Mouse (Mus musculus): ENCODE data around the gene Def6. TPM values are rescaled to one million over a fixed set of nuclear protein-coding genes. Genes with fewer than 3 reads are reported as not detected.

Def6 gene
- polyA plus RNA-seq, 1 experiment from 2014 or later, result 3.0 TPM

GRCm38 (mm10) chr17:28272281-28272680 lies 64.7 kb downstream of the Def6 start:
- no peaks in the 10 kb centered on the region for H3K36me3 ChIP-seq (ENCODE audit: control insufficient read depth, insufficient read depth, low read length)
- H3K4me1 ChIP-seq (ENCODE audit: control insufficient read depth, insufficient read depth, low read length), result peaks cover 22% of the 10 kb centered on the region
- WGBS, result 68% methylated on average over 9 of the region's 9 CpGs
- peak overlapping the region; percentile 56 for H3K9ac ChIP-seq (ENCODE audit: low read depth, low read length)
- no peaks in the 10 kb centered on the region for H3K27me3 ChIP-seq (replicated peaks; ENCODE audit: control insufficient read depth, insufficient read depth, low read length)
- H3K9me3 ChIP-seq (ENCODE audit: control insufficient read depth, low read length), result no peaks in the 10 kb centered on the region
- H3K4me2 ChIP-seq (ENCODE audit: low read depth, low read length), result peak overlapping the region; percentile 43
- peak; percentile 29 for ATAC-seq
- H3K27ac ChIP-seq (ENCODE audit: low read length), result peak overlapping the region; percentile 91
- peak overlapping the region; percentile 31 for H3K4me3 ChIP-seq (ENCODE audit: low read length)

- Histone ChIP-seq H3K4me3 (ENCODE audit: low read length) (peak overlapping the region; percentile 31), H3K9me3 (ENCODE audit: control insufficient read depth, low read length) (no peaks in the 10 kb centered on the region), H3K27me3 (replicated peaks; ENCODE audit: control insufficient read depth, insufficient read depth, low read length) (no peaks in the 10 kb centered on the region), H3K9ac (ENCODE audit: low read depth, low read length) (peak overlapping the region; percentile 56), H3K4me2 (ENCODE audit: low read depth, low read length) (peak overlapping the region; percentile 43), H3K4me1 (ENCODE audit: control insufficient read depth, insufficient read depth, low read length) (peaks cover 22% of the 10 kb centered on the region), H3K36me3 (ENCODE audit: control insufficient read depth, insufficient read depth, low read length) (no peaks in the 10 kb centered on the region), H3K27ac (ENCODE audit: low read length) (peak overlapping the region; percentile 91)
- peak; percentile 45 for ATAC-seq
- 58% methylated on average over 6 of the region's 6 CpGs for WGBS
Measured at GRCm38 (mm10) chr17:28272837-28273236, 65.3 kb downstream of the Def6 start.

GRCm38 (mm10) chr17:28274739-28275138 lies 67.2 kb downstream of the Def6 start:
- 80% methylated on average over 3 of the region's 3 CpGs for WGBS
- Histone ChIP-seq H3K9ac (ENCODE audit: low read depth, low read length) (no peak overlapping the region), H3K9me3 (ENCODE audit: control insufficient read depth, low read length) (no peaks in the 10 kb centered on the region), H3K4me2 (ENCODE audit: low read depth, low read length) (no peak overlapping the region), H3K36me3 (ENCODE audit: control insufficient read depth, insufficient read depth, low read length) (no peaks in the 10 kb centered on the region), H3K4me3 (ENCODE audit: low read length) (no peak overlapping the region), H3K27me3 (replicated peaks; ENCODE audit: control insufficient read depth, insufficient read depth, low read length) (no peaks in the 10 kb centered on the region), H3K4me1 (ENCODE audit: control insufficient read depth, insufficient read depth, low read length) (peaks cover 31% of the 10 kb centered on the region), H3K27ac (ENCODE audit: low read length) (no peak overlapping the region)
- ATAC-seq, result no peak

GRCm38 (mm10) chr17:28277226-28277625 lies 69.6 kb downstream of the Def6 start:
- Histone ChIP-seq H3K27ac (ENCODE audit: low read length) (no peak overlapping the region; the same call in 1 of the 2 replicates), H3K4me2 (ENCODE audit: low read depth, low read length) (no peak overlapping the region), H3K9ac (ENCODE audit: low read depth, low read length) (no peak overlapping the region), H3K27me3 (replicated peaks; ENCODE audit: control insufficient read depth, insufficient read depth, low read length) (no peaks in the 10 kb centered on the region), H3K36me3 (ENCODE audit: control insufficient read depth, insufficient read depth, low read length) (no peaks in the 10 kb centered on the region), H3K9me3 (ENCODE audit: control insufficient read depth, low read length) (no peaks in the 10 kb centered on the region), H3K4me1 (ENCODE audit: control insufficient read depth, insufficient read depth, low read length) (peaks cover 34% of the 10 kb centered on the region), H3K4me3 (ENCODE audit: low read length) (no peak overlapping the region)
- ATAC-seq, result no peak
- WGBS, result 76% methylated on average over 14 of the region's 14 CpGs

GRCm38 (mm10) chr17:28277721-28278120 lies 70.1 kb downstream of the Def6 start:
- 0 out of 2 replicates have a peak overlapping the region, but pooled peaks have one; percentile 1 for H3K27ac ChIP-seq (ENCODE audit: low read length)
- no peak for ATAC-seq
- WGBS, result 49% methylated on average over 10 of the region's 10 CpGs

GRCm38 (mm10) chr17:28278156-28278555 lies 70.6 kb downstream of the Def6 start:
- Histone ChIP-seq H3K9me3 (ENCODE audit: control insufficient read depth, low read length) (no peaks in the 10 kb centered on the region), H3K27ac (ENCODE audit: low read length) (0 out of 2 replicates have a peak overlapping the region, but pooled peaks have one; percentile 1), H3K9ac (ENCODE audit: low read depth, low read length) (no peak overlapping the region), H3K36me3 (ENCODE audit: control insufficient read depth, insufficient read depth, low read length) (no peaks in the 10 kb centered on the region), H3K4me1 (ENCODE audit: control insufficient read depth, insufficient read depth, low read length) (peaks cover 36% of the 10 kb centered on the region), H3K4me3 (ENCODE audit: low read length) (no peak overlapping the region), H3K4me2 (ENCODE audit: low read depth, low read length) (no peak overlapping the region), H3K27me3 (replicated peaks; ENCODE audit: control insufficient read depth, insufficient read depth, low read length) (no peaks in the 10 kb centered on the region)
- 73% methylated on average over 3 of the region's 3 CpGs for WGBS
- ATAC-seq, result no peak

More at GRCm38 (mm10) chr17:28277721-28278120, 70.1 kb downstream of the Def6 start:
- no peak overlapping the region for H3K4me3 ChIP-seq (ENCODE audit: low read length)
- peaks cover 33% of the 10 kb centered on the region for H3K4me1 ChIP-seq (ENCODE audit: control insufficient read depth, insufficient read depth, low read length)
- no peaks in the 10 kb centered on the region for H3K27me3 ChIP-seq (replicated peaks; ENCODE audit: control insufficient read depth, insufficient read depth, low read length)
- no peak overlapping the region for H3K9ac ChIP-seq (ENCODE audit: low read depth, low read length)
- no peaks in the 10 kb centered on the region for H3K36me3 ChIP-seq (ENCODE audit: control insufficient read depth, insufficient read depth, low read length)
- H3K9me3 ChIP-seq (ENCODE audit: control insufficient read depth, low read length), result no peaks in the 10 kb centered on the region
- H3K4me2 ChIP-seq (ENCODE audit: low read depth, low read length), result no peak overlapping the region

Other genes starting within 250 kb of the Def6 start
- gene Tcp11, start 127.1 kb upstream of the Def6 start, polyA plus RNA-seq (2015; fragmentation: Nextera tagmentation; extraction: Ambion mirVana), result 1.6 TPM in 2 replicates
- gene Scube3, start 65.6 kb upstream of the Def6 start, polyA plus RNA-seq (2015; fragmentation: Nextera tagmentation; extraction: Ambion mirVana), result 1.0 and 1.1 TPM in 2 replicates
- gene Zfp523, start 30.6 kb upstream of the Def6 start, polyA plus RNA-seq (2015; fragmentation: Nextera tagmentation; extraction: Ambion mirVana), result 22.1 and 23.7 TPM in 2 replicates
- gene Ppard, start 24.9 kb downstream of the Def6 start, polyA plus RNA-seq (2015; fragmentation: Nextera tagmentation; extraction: Ambion mirVana), result 2.2 and 2.3 TPM in 2 replicates
- 20.2 and 21.8 TPM in 2 replicates for gene Fance, start 105.7 kb downstream of the Def6 start, polyA plus RNA-seq (2015; fragmentation: Nextera tagmentation; extraction: Ambion mirVana)
- gene Rpl10a, start 120.7 kb downstream of the Def6 start, polyA plus RNA-seq (2015; fragmentation: Nextera tagmentation; extraction: Ambion mirVana), result 591 and 604 TPM in 2 replicates
- 8.5 and 9.3 TPM in 2 replicates for gene Tead3, start 143.0 kb downstream of the Def6 start, polyA plus RNA-seq (2015; fragmentation: Nextera tagmentation; extraction: Ambion mirVana)
- gene Tulp1, start 157.4 kb downstream of the Def6 start, polyA plus RNA-seq (2015; fragmentation: Nextera tagmentation; extraction: Ambion mirVana), result 3.0 and 3.6 TPM in 2 replicates